Mouse (Mus musculus): ENCODE data around the gene Il1r1. TPM values are rescaled to one million over a fixed set of nuclear protein-coding genes. Genes with fewer than 3 reads are reported as not detected.

Il1r1 gene
- total and polyA plus RNA-seq, 3 experiments, result 1.4 to 3.1 TPM; not detected in 1

GRCm38 (mm10) chr1:40243561-40243998 lies 18.7 kb downstream of the Il1r1 start:
- Histone ChIP-seq H3K9me3 (replicated peaks; ENCODE audit: insufficient read depth, low read length) (no peaks in the 10 kb centered on the region), H3K27me3 (ENCODE audit: control insufficient read depth in 1 of 2, insufficient read depth in 2 of 2, low read length in 2 of 2) (no peaks in the 10 kb centered on the region), H3K9ac (ENCODE audit: control insufficient read depth, low read depth, low read length, poor library complexity, severe bottlenecking) (no peak overlapping the region), H3K27ac (ENCODE audit: control insufficient read depth, low read depth, low read length) (no peak overlapping the region), H3K4me1 (ENCODE audit: control insufficient read depth in 1 of 2, insufficient read depth in 2 of 2, low read length in 2 of 2) (no peaks in the 10 kb centered on the region), H3K79me2 (ENCODE audit: control insufficient read depth, insufficient read depth, low read length, poor library complexity) (no peaks in the 10 kb centered on the region), H3K36me3 (ENCODE audit: control insufficient read depth in 1 of 2, insufficient read depth in 2 of 2, low read length in 2 of 2) (peaks cover 0 to 3% of the 10 kb centered on the region in 2 experiments; a peak in 1 of 4 replicates), H3K4me3 (ENCODE audit: control insufficient read depth in 1 of 2, insufficient read depth in 1 of 2, low read depth in 2 of 2, low read length in 2 of 2) (no peak overlapping the region)
- DNase-seq (ENCODE audit: low read depth, low spot score), result no peak
- no peak for TF ChIP-seq RCOR1 (IDR thresholded peaks at IDR 0.05; ENCODE audit: low read depth, low read length)
- TF ChIP-seq ZKSCAN1 (IDR thresholded peaks at IDR 0.05; ENCODE audit: low read depth, low read length), result no peak
- TF ChIP-seq GABPA (IDR thresholded peaks at IDR 0.05; ENCODE audit: low read depth, low read length), result no peak
- TF ChIP-seq ELF1 (IDR thresholded peaks at IDR 0.05; ENCODE audit: low read depth, low read length), result no peak
- no peak for TF ChIP-seq TBP (IDR thresholded peaks at IDR 0.05; ENCODE audit: low read depth, low read length)
- TF ChIP-seq E2F4 (IDR thresholded peaks at IDR 0.05; ENCODE audit: borderline replicate concordance, low read depth, low read length), result no peak
- no peak for TF ChIP-seq SIN3A (IDR thresholded peaks at IDR 0.05; ENCODE audit: low read length)
- TF ChIP-seq ZNF384 (IDR thresholded peaks at IDR 0.05; ENCODE audit: low read depth, low read length), result no peak

- Histone ChIP-seq H3K9ac (ENCODE audit: control insufficient read depth, low read depth, low read length, poor library complexity, severe bottlenecking) (0 out of 2 replicates have a peak overlapping the region, but pooled peaks have one; percentile 30), H3K27ac (ENCODE audit: control insufficient read depth, low read depth, low read length) (no peak overlapping the region), H3K4me3 (ENCODE audit: control insufficient read depth in 1 of 2, insufficient read depth in 1 of 2, low read depth in 2 of 2, low read length in 2 of 2) (no peak overlapping the region), H3K4me1 (ENCODE audit: control insufficient read depth in 1 of 2, insufficient read depth in 2 of 2, low read length in 2 of 2) (no peaks in the 10 kb centered on the region), H3K36me3 (ENCODE audit: control insufficient read depth in 1 of 2, insufficient read depth in 2 of 2, low read length in 2 of 2) (no peaks in the 10 kb centered on the region), H3K79me2 (ENCODE audit: control insufficient read depth, insufficient read depth, low read length, poor library complexity) (no peaks in the 10 kb centered on the region), H3K27me3 (ENCODE audit: control insufficient read depth in 1 of 2, insufficient read depth in 2 of 2, low read length in 2 of 2) (no peaks in the 10 kb centered on the region), H3K9me3 (replicated peaks; ENCODE audit: insufficient read depth, low read length) (no peaks in the 10 kb centered on the region)
- TF ChIP-seq POLR2A (IDR thresholded peaks at IDR 0.05; ENCODE audit: control insufficient read depth in 1 of 2, insufficient read depth in 1 of 2, low read depth in 1 of 2, low read length in 2 of 2, poor library complexity in 1 of 2) (peak in 1 of 2 experiments; percentile 48; a peak in 1 of 4 replicates), SMC3 (IDR thresholded peaks at IDR 0.05; ENCODE audit: low read depth, low read length) (peak; percentile 61), TAL1 (IDR thresholded peaks at IDR 0.05; ENCODE audit: low read length) (no peak), MAX (IDR thresholded peaks at IDR 0.05; ENCODE audit: low read length) (peak; percentile 14; the same call in 1 of the 2 replicates), CHD2 (IDR thresholded peaks at IDR 0.05; ENCODE audit: low read length) (no peak), CTCF (IDR thresholded peaks at IDR 0.05 in 2 of 3, conservative IDR thresholded peaks at IDR 0.05 in 1 of 3; ENCODE audit: control insufficient read depth in 1 of 3, insufficient read depth in 1 of 3, low read depth in 2 of 3, low read length in 3 of 3, poor library complexity in 1 of 3, severe bottlenecking in 1 of 3) (peak in 2 of 3 experiments; percentile 40 to 54; a peak in 3 of 6 replicates), ELF1 (IDR thresholded peaks at IDR 0.05; ENCODE audit: low read depth, low read length) (no peak), RAD21 (IDR thresholded peaks at IDR 0.05; ENCODE audit: low read depth, low read length) (peak; percentile 40), TBP (IDR thresholded peaks at IDR 0.05; ENCODE audit: low read depth, low read length) (peak; percentile 53; the same call in 1 of the 2 replicates)
- DNase-seq (ENCODE audit: low read depth, low spot score), result peak; percentile 82
Observed at GRCm38 (mm10) chr1:40250425-40250824, 25.5 kb downstream of the Il1r1 start.

DNA sequence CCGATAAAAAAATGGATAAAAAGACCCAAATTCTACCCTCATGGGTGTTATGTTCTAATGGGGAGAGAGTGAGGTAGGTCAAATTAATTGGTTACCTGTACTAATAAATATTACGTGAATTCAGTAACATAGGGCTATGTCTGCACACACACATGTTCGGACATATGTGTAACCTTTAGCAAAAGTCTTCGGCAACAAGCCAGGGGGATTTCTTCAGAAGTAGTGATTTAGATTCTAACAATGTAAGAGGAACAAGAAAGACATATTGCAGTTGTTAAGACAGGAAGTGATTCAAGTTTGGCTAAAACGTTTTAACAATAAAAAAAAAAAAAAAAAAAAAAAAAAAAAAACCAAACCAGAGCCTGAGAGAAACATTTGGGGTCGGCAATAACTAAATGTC lies 27.6 kb downstream of the Il1r1 start:
- DNase-seq (ENCODE audit: low read depth, low spot score), result no peak
- no peaks in the 10 kb centered on the region for H3K9me3 ChIP-seq (replicated peaks; ENCODE audit: insufficient read depth, low read length)
- no peaks in the 10 kb centered on the region for H3K4me1 ChIP-seq (ENCODE audit: control insufficient read depth in 1 of 2, insufficient read depth in 2 of 2, low read length in 2 of 2)
- H3K36me3 ChIP-seq (ENCODE audit: control insufficient read depth in 1 of 2, insufficient read depth in 2 of 2, low read length in 2 of 2), result no peaks in the 10 kb centered on the region
- H3K9ac ChIP-seq (ENCODE audit: control insufficient read depth, low read depth, low read length, poor library complexity, severe bottlenecking), result no peak overlapping the region
- H3K4me3 ChIP-seq (ENCODE audit: control insufficient read depth in 1 of 2, insufficient read depth in 1 of 2, low read depth in 2 of 2, low read length in 2 of 2), result no peak overlapping the region
- H3K27ac ChIP-seq (ENCODE audit: control insufficient read depth, low read depth, low read length), result no peak overlapping the region
- TF ChIP-seq HCFC1 (IDR thresholded peaks at IDR 0.05; ENCODE audit: low read depth, low read length), result no peak
- no peak for TF ChIP-seq TAL1 (IDR thresholded peaks at IDR 0.05; ENCODE audit: low read length)
- TF ChIP-seq ZNF384 (IDR thresholded peaks at IDR 0.05; ENCODE audit: low read depth, low read length), result peak; percentile 44
- no peak for TF ChIP-seq CTCF (IDR thresholded peaks at IDR 0.05 in 2 of 3, conservative IDR thresholded peaks at IDR 0.05 in 1 of 3; ENCODE audit: control insufficient read depth in 1 of 3, insufficient read depth in 1 of 3, low read depth in 2 of 3, low read length in 3 of 3, poor library complexity in 1 of 3, severe bottlenecking in 1 of 3)
- H3K79me2 ChIP-seq (ENCODE audit: control insufficient read depth, insufficient read depth, low read length, poor library complexity), result no peaks in the 10 kb centered on the region
- H3K27me3 ChIP-seq (ENCODE audit: control insufficient read depth in 1 of 2, insufficient read depth in 2 of 2, low read length in 2 of 2), result no peaks in the 10 kb centered on the region

All from MEL (cell line).